Comparison of ENCODE assay signal across 9 mouse cellular contexts in the genomic region with DNA sequence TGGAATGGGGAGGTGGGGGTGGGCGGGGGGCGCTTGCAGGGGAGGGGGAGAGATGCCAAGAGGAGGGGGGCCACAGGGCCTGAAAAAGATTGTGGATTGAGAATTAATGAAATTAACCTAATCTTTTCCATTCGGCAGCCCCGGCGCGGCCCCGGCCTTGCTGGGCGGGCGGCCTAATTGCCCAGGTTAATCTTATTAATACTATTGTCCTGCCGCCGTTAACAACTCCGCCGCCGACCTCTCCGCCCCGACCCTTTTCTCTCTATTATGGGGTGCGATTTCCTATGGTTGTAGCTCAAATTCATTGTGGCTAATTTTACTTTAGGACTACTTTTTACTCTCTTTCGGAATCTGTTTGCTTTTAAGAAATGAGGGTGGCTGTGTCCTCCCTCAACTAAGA. TPM values are rescaled to one million over a fixed set of nuclear protein-coding genes. Genes with fewer than 3 reads are reported as not detected.
A peak's percentile ranks its signal among the peaks of the same experiment; 100 is the strongest.
DNase-seq lines count a peak whose midpoint lies in the region; ATAC-seq and TF ChIP-seq lines count a peak whose summit lies in the region.
"Had no signal": no experiment of that assay in that cellular context is flagged by ENCODE, and none has a peak within 500 bp of the region (broad histone marks: within the 10 kb centered on the region; RNA-seq: fewer than 3 reads in every experiment).

No protein-coding gene starts in this region.

- peak overlapping the region; percentile 91 for H3K4me2 ChIP-seq in lung, postnatal 0 days (replicated peaks; ENCODE audit: low read depth, low read length)
- peak overlapping the region; percentile 66 for H3K4me2 ChIP-seq in liver, embryonic 15.5 days
- H3K4me2 ChIP-seq in stomach, postnatal 0 days (replicated peaks; ENCODE audit: low read depth), result peak overlapping the region; percentile 97

- H3K36me3 ChIP-seq in lung, postnatal 0 days (ENCODE audit: insufficient read depth, low read length), result no peaks in the 10 kb centered on the region
- H3K36me3 ChIP-seq in liver, embryonic 15.5 days (replicated peaks), result no peaks in the 10 kb centered on the region
- H3K36me3 ChIP-seq in stomach, postnatal 0 days (ENCODE audit: control insufficient read depth, insufficient read depth, low read length), result no peaks in the 10 kb centered on the region

- WGBS in lung, postnatal 0 days, result 0% methylated on average over 16 of the region's 18 CpGs
- 1% methylated on average over 17 of the region's 18 CpGs for WGBS in liver, embryonic 15.5 days (ENCODE audit: insufficient replicate concordance)
- WGBS in stomach, postnatal 0 days, result 4% methylated on average over 17 of the region's 18 CpGs

- peak overlapping the region; percentile 61 for H3K4me3 ChIP-seq in lung, postnatal 0 days (ENCODE audit: low read depth, low read length)
- peak overlapping the region; percentile 48 for H3K4me3 ChIP-seq in liver, embryonic 15.5 days (replicated peaks)
- peak overlapping the region; percentile 59 for H3K4me3 ChIP-seq in stomach, postnatal 0 days (ENCODE audit: low read depth, low read length)

- H3K27ac ChIP-seq in lung, postnatal 0 days (ENCODE audit: low read length), result no peak overlapping the region
- H3K27ac ChIP-seq in liver, embryonic 15.5 days (replicated peaks), result no peak overlapping the region
- no peak overlapping the region for H3K27ac ChIP-seq in stomach, postnatal 0 days (replicated peaks)
- H3K27ac ChIP-seq: heart, adult 2 months had no signal

- H3K27me3 ChIP-seq in lung, postnatal 0 days (replicated peaks; ENCODE audit: insufficient read depth, low read length), result peaks cover 64% of the 10 kb centered on the region
- peaks cover 100% of the 10 kb centered on the region for H3K27me3 ChIP-seq in liver, embryonic 15.5 days
- peaks cover 34% of the 10 kb centered on the region for H3K27me3 ChIP-seq in stomach, postnatal 0 days (ENCODE audit: control insufficient read depth, insufficient read depth, low read length)

- no peak overlapping the region for H3K9ac ChIP-seq in lung, postnatal 0 days (replicated peaks; ENCODE audit: low read depth)
- no peak overlapping the region for H3K9ac ChIP-seq in liver, embryonic 15.5 days
- no peak overlapping the region for H3K9ac ChIP-seq in stomach, postnatal 0 days (ENCODE audit: low read length)

- 0 out of 2 replicates have a peak, but pooled peaks cover 7% of the 10 kb centered on the region for H3K4me1 ChIP-seq in lung, postnatal 0 days (ENCODE audit: insufficient read depth, low read depth, low read length)
- 0 out of 2 replicates have a peak, but pooled peaks cover 3% of the 10 kb centered on the region for H3K4me1 ChIP-seq in liver, embryonic 15.5 days (replicated peaks)
- H3K4me1 ChIP-seq in stomach, postnatal 0 days (replicated peaks; ENCODE audit: control insufficient read depth, insufficient read depth), result 0 out of 2 replicates have a peak, but pooled peaks cover 3% of the 10 kb centered on the region

- DNase-seq in lung, postnatal 0 days (ENCODE audit: low spot score), result no peak
- DNase-seq in lung, postnatal 14 days, result no peak
- DNase-seq in heart, postnatal 4 days, result peak; percentile 11
- DNase-seq in stomach, postnatal 0 days (ENCODE audit: low spot score), result no peak
- DNase-seq in layer of hippocampus, postnatal 10 days (ENCODE audit: low spot score in 2 of 2), result no peak
- DNase-seq: thymus, postnatal 25 days had no signal

- TF ChIP-seq CTCF in lung, postnatal 0 days (IDR thresholded peaks at IDR 0.05), result no peak
- no peak for TF ChIP-seq CTCF in stomach, postnatal 0 days (IDR thresholded peaks at IDR 0.05; ENCODE audit: low read depth)

- no peak for ATAC-seq in lung, postnatal 0 days
- no peak for ATAC-seq in liver, embryonic 15.5 days (ENCODE audit: insufficient read depth)
- no peak for ATAC-seq in stomach, postnatal 0 days (ENCODE audit: low FRiP score, low TSS enrichment)
- no peak for ATAC-seq in activated CD4-positive, CD25-positive, alpha-beta regulatory T cell, adult 4 months

- H3K9me3 ChIP-seq in lung, postnatal 0 days (ENCODE audit: low read length), result no peaks in the 10 kb centered on the region
- H3K9me3 ChIP-seq in liver, embryonic 15.5 days (replicated peaks), result no peaks in the 10 kb centered on the region
- H3K9me3 ChIP-seq in stomach, postnatal 0 days (ENCODE audit: control insufficient read depth, low read length), result no peaks in the 10 kb centered on the region

- no peak for TF ChIP-seq EP300 in lung, postnatal 0 days (IDR thresholded peaks at IDR 0.05)
- TF ChIP-seq EP300 in stomach, postnatal 0 days (optimal IDR thresholded peaks at IDR 0.05), result no peak

RNA-seq across cellular contexts. Expression of a gene that starts 0.4 kb away (rescaled TPM):
- not detected in 2 replicates for polyA plus RNA-seq in lung, postnatal 0 days (2015; fragmentation: Nextera tagmentation; extraction: Ambion mirVana)
- under 1 TPM in 1 of 2 experiments, not detected in 1; 0.20 TPM for total RNA-seq in heart, postnatal 4 days (2021)
- polyA plus RNA-seq in liver, embryonic 15.5 days (2015; fragmentation: Nextera tagmentation; extraction: Ambion mirVana), result not detected in 2 replicates
- polyA plus RNA-seq in stomach, postnatal 0 days (2015; fragmentation: Nextera tagmentation; extraction: Ambion mirVana), result 0.38 and 0.46 TPM in 2 replicates
- polyA plus RNA-seq in activated CD4-positive, CD25-positive, alpha-beta regulatory T cell, adult 4 months (2017; shearing (Covaris generic)), result not detected
- not detected for total RNA-seq in layer of hippocampus, postnatal 10 days (2021)
- total RNA-seq: heart, adult 2 months had no signal
